Mouse (Mus musculus) G1E (cell line): ENCODE measurements around the gene Rbms3.

Source experiments
- CTCF ChIP-seq: IDR thresholded peaks from 2 replicates; pipeline ENCODE4 v1.5.1; 2012; ENCODE audit warnings: low read depth, low read length, inconsistent platforms, mixed read lengths
- GATA1 ChIP-seq: IDR thresholded peaks from 2 replicates; pipeline ENCODE4 v1.6.1; 2012; ENCODE audit warnings: borderline replicate concordance, low read length, inconsistent platforms, mixed read lengths
- GATA2 ChIP-seq: IDR thresholded peaks from 2 replicates; pipeline ENCODE4 v1.6.1; 2012; ENCODE audit warnings: low read depth, low read length, inconsistent platforms, borderline replicate concordance
- POLR2AphosphoS5 ChIP-seq: IDR thresholded peaks from 2 replicates; pipeline ENCODE4 v1.6.1; 2012; ENCODE audit warnings: low read depth, low read length, inconsistent platforms; ENCODE audit not compliant: insufficient replicate concordance

DNA sequence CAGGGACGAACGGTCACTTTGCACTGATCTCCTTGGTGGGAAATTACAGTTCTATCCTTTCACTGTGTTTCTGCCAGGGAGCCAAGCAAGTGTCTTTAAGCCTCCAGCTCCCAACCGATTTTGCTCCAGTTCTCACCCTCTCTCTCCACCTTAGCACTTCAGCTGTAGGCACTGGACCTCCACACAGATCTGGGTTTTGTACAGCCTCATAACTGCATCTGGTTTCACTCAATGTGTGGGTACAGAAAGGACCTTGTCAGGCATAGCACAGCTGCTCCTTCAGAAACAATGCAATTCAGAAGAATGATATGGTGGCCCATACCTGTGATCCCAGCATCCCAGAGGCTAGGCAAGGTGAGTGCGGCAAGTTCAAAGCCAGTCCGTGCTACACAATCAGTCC, 648.9 kb downstream of the Rbms3 start:
- TF ChIP-seq CTCF (no peak), POLR2AphosphoS5 (no peak), GATA2 (no peak), GATA1 (no peak)
